Mouse (Mus musculus): ENCODE measurements around the gene 9430015G10Rik. TPM values are rescaled to one million over a fixed set of nuclear protein-coding genes. Genes with fewer than 3 reads are reported as not detected.

Gene 9430015G10Rik
- 5.2 and 7.7 TPM in 2 replicates for total RNA-seq (2015; ENCODE audit: low replicate concordance)
- total RNA-seq (2017; ENCODE audit: low replicate concordance) = 11.6 and 16.0 TPM in 2 replicates

GRCm38 (mm10) chr4:156109570-156110331 is at the start of gene 9430015G10Rik:
9430015G10Rik (plus strand) TSS chr4:156109982.
- peak; percentile 96 for ATAC-seq (replicated peaks; ENCODE audit: low FRiP score, poor library complexity, severe bottlenecking)

GRCm38 (mm10) chr4:156063861-156064509 is 45.8 kb upstream of the 9430015G10Rik start:
- ATAC-seq (replicated peaks; ENCODE audit: low FRiP score, poor library complexity, severe bottlenecking) = no peak

- no peak for ATAC-seq (replicated peaks; ENCODE audit: low FRiP score, poor library complexity, severe bottlenecking)
Measured at GRCm38 (mm10) chr4:156064510-156064897, 45.3 kb upstream of the 9430015G10Rik start.

GRCm38 (mm10) chr4:156065156-156065894 is 44.5 kb upstream of the 9430015G10Rik start:
- no peak for ATAC-seq (replicated peaks; ENCODE audit: low FRiP score, poor library complexity, severe bottlenecking)

- ATAC-seq (replicated peaks; ENCODE audit: low FRiP score, poor library complexity, severe bottlenecking) = no peak
Measured at GRCm38 (mm10) chr4:156067256-156067949, 42.4 kb upstream of the 9430015G10Rik start.

- no peak for ATAC-seq (replicated peaks; ENCODE audit: low FRiP score, poor library complexity, severe bottlenecking)
Measured at GRCm38 (mm10) chr4:156069701-156070100, 40.1 kb upstream of the 9430015G10Rik start.

GRCm38 (mm10) chr4:156070276-156070675 is 39.5 kb upstream of the 9430015G10Rik start:
- no peak for ATAC-seq (replicated peaks; ENCODE audit: low FRiP score, poor library complexity, severe bottlenecking)

GRCm38 (mm10) chr4:156070716-156071115 is 39.1 kb upstream of the 9430015G10Rik start:
- ATAC-seq (replicated peaks; ENCODE audit: low FRiP score, poor library complexity, severe bottlenecking) = no peak

GRCm38 (mm10) chr4:156076911-156077382 is 32.8 kb upstream of the 9430015G10Rik start:
- no peak for ATAC-seq (replicated peaks; ENCODE audit: low FRiP score, poor library complexity, severe bottlenecking)

GRCm38 (mm10) chr4:156077499-156078301 is 32.1 kb upstream of the 9430015G10Rik start:
- ATAC-seq (replicated peaks; ENCODE audit: low FRiP score, poor library complexity, severe bottlenecking) = no peak

- ATAC-seq (replicated peaks; ENCODE audit: low FRiP score, poor library complexity, severe bottlenecking) = no peak
Measured at GRCm38 (mm10) chr4:156082621-156083234, 27.1 kb upstream of the 9430015G10Rik start.

GRCm38 (mm10) chr4:156083348-156083747 is 26.4 kb upstream of the 9430015G10Rik start:
- ATAC-seq (replicated peaks; ENCODE audit: low FRiP score, poor library complexity, severe bottlenecking) = no peak

GRCm38 (mm10) chr4:156084096-156084879 is 25.5 kb upstream of the 9430015G10Rik start:
- no peak for ATAC-seq (replicated peaks; ENCODE audit: low FRiP score, poor library complexity, severe bottlenecking)

- ATAC-seq (replicated peaks; ENCODE audit: low FRiP score, poor library complexity, severe bottlenecking) = no peak
Measured at GRCm38 (mm10) chr4:156085256-156085655, 24.5 kb upstream of the 9430015G10Rik start.

- no peak for ATAC-seq (replicated peaks; ENCODE audit: low FRiP score, poor library complexity, severe bottlenecking)
Measured at GRCm38 (mm10) chr4:156087398-156088087, 22.2 kb upstream of the 9430015G10Rik start.

GRCm38 (mm10) chr4:156091236-156091635 is 18.5 kb upstream of the 9430015G10Rik start:
- ATAC-seq (replicated peaks; ENCODE audit: low FRiP score, poor library complexity, severe bottlenecking) = peak; percentile 88

- no peak for ATAC-seq (replicated peaks; ENCODE audit: low FRiP score, poor library complexity, severe bottlenecking)
Measured at GRCm38 (mm10) chr4:156092765-156093164, 17.0 kb upstream of the 9430015G10Rik start.
